Mouse (Mus musculus): ENCODE results near the gene Noct.

The Noct gene

DNA sequence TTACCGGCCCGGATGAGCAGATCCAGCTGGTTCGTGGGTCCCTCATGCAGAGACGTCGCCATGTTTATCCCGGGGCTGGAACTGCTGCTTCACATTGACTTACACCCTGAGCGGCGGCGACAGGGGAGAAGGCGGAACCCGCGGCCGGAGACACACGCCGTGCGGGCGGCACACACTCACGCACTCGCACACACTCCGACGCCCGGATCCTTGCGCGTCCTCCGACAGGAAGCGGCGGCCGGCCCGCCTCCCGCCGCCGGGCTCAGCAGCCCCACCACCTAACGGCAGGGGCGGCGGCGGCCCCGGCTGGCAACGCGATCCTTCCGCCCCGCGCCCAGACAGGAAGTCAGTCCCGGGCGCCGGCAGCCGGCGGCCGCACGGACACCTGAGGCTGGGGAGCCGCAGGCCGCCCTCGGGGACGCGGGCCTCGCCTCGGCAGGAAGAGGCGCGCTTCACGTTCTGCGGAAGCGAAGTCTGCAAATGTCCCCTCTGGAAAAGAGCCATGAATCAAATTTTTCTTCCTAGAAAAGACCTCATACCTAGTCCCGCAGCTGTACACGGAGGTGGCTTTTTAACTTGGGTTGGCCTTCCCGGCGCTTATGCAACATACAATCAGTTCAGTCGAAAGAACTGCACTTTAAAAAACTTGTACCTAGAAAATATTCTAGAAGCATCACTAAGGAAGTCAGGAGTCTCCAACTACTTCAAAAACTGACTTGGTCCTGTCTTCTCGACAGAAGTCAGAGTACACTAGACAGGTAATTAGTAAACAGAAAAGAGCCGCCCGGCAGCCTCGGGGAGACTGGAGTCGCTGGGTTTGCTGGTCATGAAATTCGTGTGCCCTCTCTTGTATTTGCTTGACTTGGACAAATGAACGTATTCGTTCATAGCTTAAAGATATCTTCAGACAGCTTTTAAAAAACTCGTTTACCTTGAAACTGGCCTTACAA, 53.2 kb downstream of the Noct start:
- DNase-seq, result peak; percentile 80 to 87

DNA sequence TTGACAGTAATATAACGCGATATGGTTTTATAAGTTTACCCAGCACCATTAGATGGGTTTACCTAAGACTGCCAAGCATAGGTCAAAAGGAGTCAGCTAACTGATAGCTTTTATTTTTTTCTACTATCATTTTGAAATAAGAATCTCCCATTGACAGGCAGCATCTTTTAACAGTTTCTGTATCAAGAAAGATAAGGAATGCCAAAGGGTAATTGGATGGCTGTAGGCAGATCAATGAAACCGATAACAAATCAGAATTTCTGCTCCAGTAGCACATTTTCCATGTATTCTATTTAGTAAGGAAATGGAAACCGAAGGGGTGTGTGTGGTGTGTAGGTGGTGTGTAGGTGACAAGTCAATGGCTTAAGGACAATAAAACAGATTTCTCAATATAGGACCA, 54.2 kb downstream of the Noct start:
- no peak for DNase-seq

DNA sequence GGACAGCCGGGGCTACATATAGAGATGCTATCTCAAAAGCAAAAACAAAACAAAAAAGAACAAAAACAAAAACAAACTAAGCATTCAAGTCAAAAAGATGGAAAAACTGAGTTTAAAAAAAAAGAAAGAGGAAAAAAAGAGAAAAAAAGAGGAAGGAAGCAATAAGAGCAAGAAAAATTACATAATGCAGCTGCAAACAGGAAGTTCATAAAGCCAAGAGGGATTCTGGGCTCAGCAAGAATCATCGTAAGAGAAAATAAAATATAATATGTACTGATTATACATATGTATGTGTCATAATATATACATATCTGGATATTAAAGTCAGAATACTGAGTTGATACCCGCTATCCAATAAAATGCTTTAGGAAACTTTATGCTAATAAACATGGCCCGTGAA, 57.5 kb downstream of the Noct start:
- DNase-seq, result no peak

DNA sequence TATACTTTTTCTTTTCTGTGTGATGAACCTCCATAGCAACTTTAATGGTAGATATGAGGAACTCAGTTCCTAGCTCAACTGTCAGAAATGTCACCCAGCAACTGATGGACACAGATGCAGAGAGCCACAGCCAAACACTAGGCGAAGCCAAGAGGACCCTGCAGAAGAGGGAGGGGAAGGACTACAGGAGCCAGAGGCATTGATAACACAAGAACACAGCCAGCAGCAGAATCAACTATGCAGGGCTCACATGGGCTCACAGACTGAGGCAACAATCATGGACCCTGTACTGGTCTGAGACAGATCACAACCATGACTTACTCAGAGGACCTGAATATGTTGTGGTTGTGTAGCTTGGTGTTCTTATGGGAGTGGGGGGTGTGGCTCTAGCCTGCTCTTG, 60.1 kb downstream of the Noct start:
- no peak for DNase-seq

DNA sequence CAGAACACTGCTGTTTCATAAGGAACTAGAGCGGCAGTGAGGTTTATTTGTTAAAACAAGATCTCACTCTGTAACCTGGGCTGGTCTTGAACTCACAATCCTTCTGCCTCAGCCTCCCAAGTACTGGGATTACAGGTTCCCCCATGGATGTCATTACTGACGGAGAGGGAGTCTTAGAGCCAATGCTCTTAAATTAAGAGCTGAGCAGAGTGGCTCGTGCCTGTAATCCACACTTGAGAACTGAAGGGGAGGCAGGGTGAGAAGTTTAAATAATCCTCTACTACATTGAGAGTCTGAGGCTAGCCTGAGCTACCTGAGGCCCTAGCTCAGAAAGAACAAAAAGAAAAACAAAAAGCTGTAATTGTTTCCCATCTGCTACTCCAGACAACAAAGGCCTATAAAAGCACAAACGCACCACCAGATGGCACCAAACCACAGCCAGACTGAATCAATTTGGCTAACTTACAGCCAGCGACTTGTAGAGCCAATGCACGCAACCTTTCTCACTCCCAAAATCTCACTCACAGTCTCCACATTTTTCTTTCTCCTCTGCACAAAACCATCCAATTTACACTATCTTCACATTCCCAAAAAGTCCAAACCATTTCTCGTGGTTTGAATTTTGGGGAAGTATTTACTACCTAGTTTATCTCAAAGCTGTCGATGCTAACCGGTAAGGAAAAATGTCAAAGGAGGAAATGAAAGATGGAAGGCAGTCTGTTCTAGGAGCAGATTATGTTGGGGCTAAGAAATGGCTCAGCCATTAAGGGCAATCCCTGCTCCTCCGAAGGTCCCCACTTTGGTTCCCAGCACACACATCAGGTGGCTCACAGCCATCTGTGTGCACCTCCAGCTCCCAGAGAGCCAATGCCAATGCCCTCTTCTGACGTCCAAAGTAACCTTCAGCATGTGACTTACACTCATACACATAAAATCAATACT, 64.9 kb downstream of the Noct start:
- DNase-seq, result peak; percentile 85 to 88

DNA sequence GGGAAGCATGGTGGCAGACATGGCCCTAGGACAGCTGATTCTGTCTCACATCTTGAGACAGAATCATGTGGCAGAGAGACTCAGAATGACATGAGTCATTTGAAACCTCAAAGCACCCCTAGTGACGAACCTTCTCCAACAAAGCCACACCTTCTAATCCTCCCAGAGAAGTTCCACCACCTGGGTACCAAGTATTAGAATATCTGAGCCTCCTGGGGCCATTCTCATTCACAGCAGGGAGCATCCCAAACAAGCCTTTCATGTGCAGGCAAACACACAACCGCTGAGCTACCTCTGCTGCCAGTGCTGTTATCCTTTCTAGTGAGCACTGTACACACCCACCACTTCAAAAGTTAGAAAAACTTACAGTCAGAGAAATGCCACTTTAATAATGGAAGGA, 70.0 kb downstream of the Noct start:
- DNase-seq, result no peak

DNA sequence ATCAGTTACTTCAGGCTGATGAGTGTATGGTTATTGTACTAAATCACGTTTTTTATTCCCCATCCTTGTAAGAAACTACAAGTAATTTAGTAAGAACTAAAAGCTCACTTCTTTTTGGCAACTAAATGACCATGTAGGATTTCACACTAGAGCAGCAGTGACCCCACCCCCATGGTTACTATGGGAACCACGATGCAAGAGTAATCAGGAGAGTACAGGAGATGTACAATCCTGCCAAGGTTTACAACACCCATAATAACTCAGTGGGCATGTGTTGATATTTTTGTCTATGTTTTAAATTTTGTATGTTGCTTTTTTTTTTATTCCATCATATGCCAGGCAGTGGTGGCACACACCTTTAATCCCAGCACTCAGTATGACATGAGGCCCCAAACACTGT, 71.0 kb downstream of the Noct start:
- no peak for DNase-seq

DNA sequence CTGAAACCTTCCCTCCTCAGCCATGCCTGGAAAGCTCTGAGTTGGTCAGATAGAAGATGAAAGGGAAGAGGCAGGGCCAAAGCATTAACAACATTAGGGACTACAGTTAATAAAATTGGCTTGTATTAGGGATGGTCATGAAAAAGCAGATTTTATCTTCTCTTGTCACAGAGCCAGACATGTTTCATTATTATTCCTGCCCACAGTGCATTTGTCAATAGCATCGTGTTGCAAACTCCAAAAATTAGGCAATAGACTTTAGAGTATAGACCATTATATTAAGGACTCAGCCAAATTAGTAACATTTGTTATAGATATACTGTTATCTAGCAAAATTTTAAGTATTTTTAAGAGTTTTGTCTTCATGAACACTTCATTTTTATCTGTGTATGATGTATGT, 72.5 kb downstream of the Noct start:
- DNase-seq, result no peak

All from cerebellum, adult 18-20 months (tissue).